Mouse (Mus musculus): Measurements from ENCODE around the gene Hes5.

GRCm38 (mm10) chr4:154936542-154937255 is 24.0 kb upstream of the Hes5 start:
- TF ChIP-seq POLR2A (IDR thresholded peaks at IDR 0.05; ENCODE audit: borderline replicate concordance, extremely low read depth, insufficient read depth, insufficient read length, poor library complexity, severe bottlenecking) (no peak), CTCF (IDR thresholded peaks at IDR 0.05; ENCODE audit: borderline replicate concordance, extremely low read depth, insufficient read depth, insufficient read length) (no peak)
